Mouse (Mus musculus): ENCODE measurements around the gene Zp3. TPM values are rescaled to one million over a fixed set of nuclear protein-coding genes. Genes with fewer than 3 reads are reported as not detected.
A peak's percentile ranks its signal among the peaks of the same experiment; 100 is the strongest.

The Zp3 gene
- not detected in 3 replicates for total RNA-seq (2017)

DNA sequence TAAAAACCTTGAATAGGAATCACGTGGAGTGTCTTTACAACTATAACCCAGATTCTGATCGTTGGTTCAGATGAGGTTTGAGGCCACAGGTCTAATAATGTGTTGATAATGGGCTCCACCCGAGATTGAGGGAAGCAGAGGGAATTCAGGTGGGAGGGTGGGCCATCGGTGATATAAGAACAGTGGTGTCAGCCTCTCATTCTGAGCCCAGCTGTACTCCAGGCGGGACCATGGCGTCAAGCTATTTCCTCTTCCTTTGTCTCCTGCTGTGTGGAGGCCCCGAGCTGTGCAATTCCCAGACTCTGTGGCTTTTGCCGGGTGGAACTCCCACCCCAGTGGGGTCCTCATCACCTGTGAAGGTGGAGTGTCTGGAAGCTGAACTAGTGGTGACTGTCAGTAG lies at the start of gene Zp3:
Zp3 (plus strand) TSS at position 196 of the 400 bp plus-strand sequence.
- ATAC-seq (replicated peaks; ENCODE audit: insufficient number of reproducible peaks, low FRiP score, low TSS enrichment, poor library complexity, severe bottlenecking) = no peak

DNA sequence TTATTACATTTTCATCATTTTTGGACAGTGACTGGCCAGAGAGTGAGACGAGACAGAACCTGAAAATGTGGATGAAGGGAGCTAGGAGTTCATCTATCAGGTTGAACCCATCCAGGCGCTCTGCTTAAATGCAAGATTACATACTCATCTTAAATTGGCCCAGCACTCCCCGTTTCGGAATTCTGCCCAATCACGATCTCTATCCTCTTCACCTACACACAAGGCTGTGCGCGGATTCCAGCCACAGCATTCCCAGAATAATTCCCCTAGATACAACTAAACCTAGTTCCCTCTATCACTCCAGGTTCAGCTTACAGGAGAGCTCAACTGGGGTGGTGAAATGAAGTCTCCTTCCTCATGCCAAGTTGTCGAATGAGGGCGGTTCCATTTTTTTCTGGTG lies 48.4 kb upstream of the Zp3 start:
- no peak for ATAC-seq (replicated peaks; ENCODE audit: insufficient number of reproducible peaks, low FRiP score, low TSS enrichment, poor library complexity, severe bottlenecking)

DNA sequence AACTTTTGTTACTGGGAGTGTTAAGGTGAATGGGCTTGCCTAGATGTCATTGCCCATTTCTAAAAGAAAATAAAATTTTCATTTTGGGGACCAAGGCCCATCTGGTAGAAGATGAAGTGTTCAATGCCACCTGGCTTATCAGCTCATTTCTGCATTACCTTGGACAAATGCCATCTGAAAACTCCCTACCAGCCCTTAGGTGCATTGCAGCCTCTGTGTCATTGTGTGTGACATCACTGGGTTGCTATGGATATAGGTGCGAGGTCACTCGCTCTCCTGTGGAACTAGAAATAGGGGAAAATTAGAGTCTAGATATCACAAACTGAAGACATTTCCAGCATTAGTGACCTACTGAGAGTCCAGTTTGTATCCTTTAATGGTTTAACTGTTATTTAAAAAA lies 47.5 kb upstream of the Zp3 start:
- ATAC-seq (replicated peaks; ENCODE audit: insufficient number of reproducible peaks, low FRiP score, low TSS enrichment, poor library complexity, severe bottlenecking) = no peak

DNA sequence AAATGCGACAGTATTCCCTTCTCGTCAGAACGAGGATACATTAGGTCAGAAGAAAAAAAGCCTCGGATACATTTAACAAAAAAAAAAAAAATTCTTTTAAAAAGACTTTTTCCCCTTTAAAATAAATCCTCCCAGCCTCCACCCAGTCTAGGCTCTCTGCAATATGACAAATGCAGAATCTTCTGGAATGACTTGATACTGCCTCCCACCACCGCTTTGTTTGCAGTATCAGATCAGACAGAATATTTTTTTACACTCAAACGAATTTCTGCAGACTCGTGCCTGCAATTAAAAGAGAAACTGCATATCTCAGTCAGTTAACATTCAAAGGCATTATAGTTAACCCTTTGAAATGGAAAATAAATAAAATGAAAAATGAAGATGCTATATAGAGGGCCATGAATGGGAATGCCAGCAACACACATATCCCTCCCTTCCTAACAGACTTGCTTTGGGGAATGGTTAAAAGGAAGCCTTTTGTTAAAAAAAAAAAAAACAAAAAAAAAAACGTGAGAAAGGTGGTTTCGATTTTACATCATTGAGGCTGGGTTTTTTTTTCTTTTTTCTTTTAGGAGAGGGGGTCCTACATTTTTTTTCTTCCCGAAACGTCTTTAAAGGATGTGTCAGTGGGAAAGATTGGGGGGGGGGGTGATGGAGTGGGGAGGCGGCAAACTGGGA lies 46.5 kb upstream of the Zp3 start:
- no peak for ATAC-seq (replicated peaks; ENCODE audit: insufficient number of reproducible peaks, low FRiP score, low TSS enrichment, poor library complexity, severe bottlenecking)

DNA sequence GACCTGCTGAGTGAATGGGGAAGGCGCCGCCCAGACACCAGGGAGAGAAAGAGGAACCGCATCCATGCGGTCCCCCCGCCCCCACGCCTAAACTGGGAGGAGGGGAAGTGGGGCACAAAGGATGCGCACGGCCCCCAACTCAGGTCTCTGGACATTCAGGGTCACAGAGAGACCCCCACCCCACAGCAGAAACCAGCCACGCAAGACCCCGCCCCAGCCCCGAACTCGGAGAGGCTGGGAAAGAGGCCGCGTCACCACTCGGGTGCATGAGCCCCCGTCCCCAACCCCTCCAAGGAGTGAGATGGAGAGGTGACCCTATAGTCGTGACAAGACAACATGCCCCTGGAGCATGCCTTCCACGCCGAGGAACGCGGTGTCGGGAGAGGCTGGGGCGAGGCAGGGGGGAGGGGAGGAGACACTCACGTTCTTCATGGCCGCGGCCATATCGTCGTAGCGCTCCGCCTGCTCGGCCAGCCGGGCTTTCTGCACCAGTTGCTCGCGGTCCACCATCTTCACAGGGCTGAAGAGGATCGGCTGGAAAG lies 45.9 kb upstream of the Zp3 start:
- ATAC-seq (replicated peaks; ENCODE audit: insufficient number of reproducible peaks, low FRiP score, low TSS enrichment, poor library complexity, severe bottlenecking) = peak; percentile 71

DNA sequence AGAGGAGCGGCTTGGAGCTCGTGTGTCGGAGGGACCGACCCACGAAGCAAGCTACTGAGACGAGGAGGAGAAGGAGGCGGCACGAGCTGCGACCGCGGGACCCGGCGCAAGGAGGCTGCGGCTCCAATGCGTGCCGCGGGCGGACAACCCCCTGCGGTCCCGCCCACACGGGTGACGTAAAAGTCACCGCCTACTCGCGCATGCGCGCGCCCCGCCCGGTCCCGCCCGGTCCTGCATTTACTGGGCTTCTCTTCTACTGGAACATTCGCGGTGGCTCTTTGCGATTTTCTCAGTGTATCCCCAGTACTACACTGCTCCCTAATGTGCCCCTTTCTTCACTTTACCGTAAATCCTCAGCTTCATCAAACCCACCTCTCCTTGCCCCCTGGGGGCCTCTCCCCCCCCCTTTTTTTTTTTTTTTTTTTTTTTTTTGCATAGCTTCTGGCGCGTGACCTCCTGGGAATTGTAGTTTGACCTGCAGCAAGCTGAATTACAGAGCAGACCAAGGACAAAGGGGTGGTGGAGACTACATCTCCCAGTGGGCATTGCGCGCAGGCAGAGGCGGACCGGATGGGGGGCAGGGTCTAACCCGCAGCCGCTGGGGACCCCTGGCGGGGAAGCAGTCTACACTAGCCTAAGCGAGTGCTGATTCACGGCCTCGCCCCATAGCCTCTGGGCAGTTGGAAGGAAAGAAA lies 45.3 kb upstream of the Zp3 start, which contains the start of gene Ywhag:
Ywhag (minus strand) TSS at position 136 of the 695 bp plus-strand sequence.
- peak; percentile 94 for ATAC-seq (replicated peaks; ENCODE audit: insufficient number of reproducible peaks, low FRiP score, low TSS enrichment, poor library complexity, severe bottlenecking)

DNA sequence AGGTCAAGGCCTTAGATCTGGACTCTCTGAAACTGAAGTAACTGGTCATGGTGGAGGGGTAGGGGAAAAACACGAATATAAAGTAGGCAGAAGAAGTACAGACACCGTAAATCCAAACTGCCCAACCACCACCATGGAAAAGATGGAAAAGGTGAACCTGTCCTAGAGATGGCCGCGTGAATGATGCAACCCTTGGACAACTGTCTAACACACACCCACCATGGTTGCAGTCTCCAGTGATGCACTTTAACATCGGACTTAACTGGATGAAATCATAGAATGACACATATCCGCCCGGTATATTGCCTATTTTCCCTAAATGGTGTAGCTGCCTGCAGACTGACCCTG lies 44.7 kb upstream of the Zp3 start:
- no peak for ATAC-seq (replicated peaks; ENCODE audit: insufficient number of reproducible peaks, low FRiP score, low TSS enrichment, poor library complexity, severe bottlenecking)

DNA sequence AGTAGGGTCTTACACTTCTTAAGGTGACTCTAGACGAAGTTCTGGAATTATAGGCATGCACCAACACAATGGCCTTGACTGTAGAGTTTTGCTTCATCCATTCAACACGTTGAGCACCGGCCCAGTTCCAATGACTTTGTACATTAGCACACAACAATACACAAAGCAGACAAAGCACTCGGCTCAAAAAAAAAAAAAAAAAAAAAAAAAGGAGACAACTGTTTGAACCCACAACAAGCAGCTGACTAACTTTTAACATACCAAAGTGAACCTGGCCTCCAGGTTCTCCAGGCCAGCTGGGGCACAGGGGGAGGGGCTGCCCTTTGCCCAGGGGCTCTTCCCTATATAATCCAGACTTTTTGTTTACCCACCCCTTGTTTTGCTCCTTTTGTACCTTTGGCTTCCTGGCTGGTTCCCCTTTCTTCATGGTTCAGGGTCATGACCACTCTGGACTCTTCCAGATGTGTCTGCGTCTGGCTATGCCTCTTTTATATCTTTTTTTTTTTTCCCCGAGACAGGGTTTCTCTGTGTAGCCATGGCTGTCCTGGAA lies 44.2 kb upstream of the Zp3 start:
- no peak for ATAC-seq (replicated peaks; ENCODE audit: insufficient number of reproducible peaks, low FRiP score, low TSS enrichment, poor library complexity, severe bottlenecking)

DNA sequence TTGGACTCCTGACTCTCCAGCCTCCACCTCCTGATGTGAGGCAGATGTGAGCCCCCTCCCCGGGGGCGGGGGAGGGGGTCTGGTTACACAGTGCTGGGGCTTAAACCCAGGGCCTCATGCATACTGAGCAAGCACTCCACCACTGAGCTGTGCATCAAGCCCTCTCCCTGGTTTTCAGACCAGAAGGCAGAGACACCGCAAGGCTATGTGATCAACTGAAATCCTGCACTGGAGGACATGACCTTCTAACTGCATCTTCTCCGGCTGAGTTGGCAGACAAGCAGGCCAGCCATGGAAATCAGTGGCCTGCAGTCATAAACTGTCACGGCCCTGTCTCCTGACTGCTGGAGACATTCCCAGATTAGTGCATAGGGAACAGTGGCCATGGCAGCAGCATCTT lies 39.3 kb upstream of the Zp3 start:
- ATAC-seq (replicated peaks; ENCODE audit: insufficient number of reproducible peaks, low FRiP score, low TSS enrichment, poor library complexity, severe bottlenecking) = no peak

DNA sequence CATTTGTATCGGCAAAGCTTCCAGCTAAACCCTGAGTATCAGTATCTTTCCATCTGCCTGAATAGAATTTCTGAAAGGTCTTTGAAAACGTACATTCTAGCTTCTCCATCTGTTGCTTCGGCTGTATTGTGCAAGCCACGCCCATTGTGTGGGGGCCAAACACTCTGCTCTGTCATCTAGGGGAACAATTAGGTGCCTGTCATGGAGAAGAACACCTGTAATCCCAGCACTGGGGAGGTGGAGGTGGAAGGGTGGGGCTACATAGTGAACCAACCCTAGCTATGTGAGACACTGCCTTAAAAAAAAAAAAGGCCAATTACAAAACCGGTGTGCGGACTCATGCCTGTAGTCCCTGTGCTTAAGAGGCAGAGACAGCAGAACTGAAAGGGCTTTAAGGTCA lies 37.2 kb upstream of the Zp3 start:
- no peak for ATAC-seq (replicated peaks; ENCODE audit: insufficient number of reproducible peaks, low FRiP score, low TSS enrichment, poor library complexity, severe bottlenecking)

DNA sequence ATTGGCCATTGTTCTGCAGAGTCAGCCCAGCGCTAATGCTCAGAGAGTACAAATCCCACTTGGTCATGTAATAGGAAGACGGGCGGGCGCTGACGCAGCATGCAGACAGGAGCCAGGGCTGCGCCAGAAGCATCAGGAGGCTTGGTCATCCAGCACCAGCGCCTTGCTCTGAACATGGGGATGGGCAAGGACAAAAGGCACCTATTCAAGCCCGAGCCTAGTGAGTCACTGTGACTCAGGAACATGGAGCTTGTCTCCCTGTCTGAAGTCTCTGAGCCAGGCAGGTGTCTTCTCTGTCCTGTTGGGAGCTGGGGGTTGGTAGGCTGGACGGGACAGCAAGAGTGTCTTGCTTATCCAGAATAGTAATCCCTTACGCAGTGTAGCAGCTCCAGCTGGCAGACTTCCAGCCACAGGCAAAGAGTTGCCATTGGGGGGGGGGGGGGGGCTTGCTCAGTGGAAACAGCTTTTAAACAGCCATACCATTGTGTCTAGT lies 33.9 kb upstream of the Zp3 start:
- ATAC-seq (replicated peaks; ENCODE audit: insufficient number of reproducible peaks, low FRiP score, low TSS enrichment, poor library complexity, severe bottlenecking) = no peak

DNA sequence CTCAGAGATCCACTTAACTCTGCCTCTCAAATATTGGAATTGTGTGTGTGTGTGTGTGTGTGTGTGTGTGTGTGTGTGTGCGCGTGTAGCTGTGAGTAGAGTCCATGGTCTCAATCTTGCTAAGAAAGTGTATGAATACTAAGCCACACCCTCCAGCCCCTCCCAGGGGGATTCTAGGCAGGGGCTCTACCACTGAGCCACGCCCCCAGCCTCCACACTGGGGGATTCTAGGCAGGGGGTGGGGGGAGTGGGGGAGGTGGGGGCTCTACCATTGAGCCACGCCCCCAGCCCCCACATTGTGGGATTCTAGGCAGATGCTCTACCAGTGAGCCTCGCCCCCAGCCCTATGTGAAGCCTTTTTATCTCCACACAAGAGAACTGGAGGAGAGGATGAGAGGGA lies 33.3 kb upstream of the Zp3 start:
- ATAC-seq (replicated peaks; ENCODE audit: insufficient number of reproducible peaks, low FRiP score, low TSS enrichment, poor library complexity, severe bottlenecking) = no peak

DNA sequence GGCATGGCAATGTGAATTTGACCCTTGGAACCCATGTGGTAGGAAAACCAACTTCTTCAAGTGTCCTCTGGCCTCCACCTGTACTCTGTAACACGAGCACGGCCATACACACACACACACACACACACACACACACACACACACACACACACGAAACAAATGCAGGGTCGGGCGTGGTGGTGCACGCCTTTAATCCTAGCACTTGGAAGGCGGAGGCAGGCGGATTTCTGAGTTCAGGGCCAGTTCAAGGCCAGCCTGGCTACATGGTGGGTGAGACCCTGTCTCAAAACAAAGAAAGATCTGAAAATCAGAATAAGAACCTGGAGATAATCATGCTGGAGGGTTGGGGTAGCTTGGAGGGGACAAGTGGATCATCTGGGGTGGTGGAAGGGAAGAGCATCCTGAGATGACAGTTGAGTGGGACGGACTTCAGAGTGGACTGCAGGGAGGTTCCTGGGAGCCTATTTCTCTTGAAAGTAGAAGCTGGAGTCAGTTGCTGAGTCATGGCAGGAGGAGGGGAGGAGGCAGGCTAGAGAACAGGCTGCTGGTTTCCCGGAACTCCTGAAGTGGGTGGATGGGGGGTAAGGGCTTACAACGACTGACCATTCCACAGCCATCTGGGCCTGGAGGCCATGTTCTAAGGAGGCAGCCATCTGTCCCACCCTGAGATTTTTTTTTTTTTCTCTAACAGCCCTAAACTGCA lies 29.0 kb upstream of the Zp3 start:
- ATAC-seq (replicated peaks; ENCODE audit: insufficient number of reproducible peaks, low FRiP score, low TSS enrichment, poor library complexity, severe bottlenecking) = peak; percentile 37; the same call in 1 of the 2 replicates

DNA sequence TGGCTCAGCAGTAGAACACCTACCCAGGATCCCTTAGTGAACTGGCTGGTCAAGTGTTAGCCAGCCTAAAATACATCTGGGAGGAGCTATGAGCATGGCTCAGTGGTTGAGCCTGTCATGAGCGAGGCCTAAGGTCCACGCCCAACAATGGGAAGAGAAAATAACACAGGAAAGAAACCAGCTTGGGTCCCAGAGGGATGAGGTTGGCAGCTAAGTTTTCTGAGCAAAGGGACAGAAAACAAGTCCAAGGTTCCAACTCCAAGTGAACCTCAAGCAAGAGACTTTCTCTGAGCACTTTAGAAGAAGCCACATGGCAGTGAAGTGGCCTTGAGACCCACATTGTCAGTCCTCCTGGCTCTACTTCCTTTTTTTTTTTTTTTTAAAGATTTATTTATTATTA lies 28.2 kb upstream of the Zp3 start:
- 0 out of 2 replicates have a peak, but pooled peaks have one; percentile 33 for ATAC-seq (replicated peaks; ENCODE audit: insufficient number of reproducible peaks, low FRiP score, low TSS enrichment, poor library complexity, severe bottlenecking)

DNA sequence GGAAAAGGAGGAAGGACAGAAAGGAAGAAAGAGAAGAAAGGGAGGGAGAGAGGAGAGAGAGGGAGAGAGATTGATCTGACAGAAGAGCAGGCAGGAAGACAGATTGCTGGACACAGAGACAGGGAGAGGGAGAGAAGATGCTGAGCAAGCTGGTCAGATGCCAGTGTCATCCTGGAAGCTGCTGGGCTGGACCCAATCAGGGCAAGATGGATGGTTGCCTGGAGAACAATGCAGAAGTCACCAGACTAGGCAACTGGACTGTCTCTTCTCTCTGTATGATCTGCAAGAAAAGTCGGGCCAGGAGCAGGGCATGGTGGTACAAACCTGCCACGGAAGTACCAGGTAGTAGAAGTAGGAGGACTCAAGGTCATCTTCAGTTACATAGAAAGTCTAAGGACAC lies 27.1 kb upstream of the Zp3 start:
- ATAC-seq (replicated peaks; ENCODE audit: insufficient number of reproducible peaks, low FRiP score, low TSS enrichment, poor library complexity, severe bottlenecking) = no peak

DNA sequence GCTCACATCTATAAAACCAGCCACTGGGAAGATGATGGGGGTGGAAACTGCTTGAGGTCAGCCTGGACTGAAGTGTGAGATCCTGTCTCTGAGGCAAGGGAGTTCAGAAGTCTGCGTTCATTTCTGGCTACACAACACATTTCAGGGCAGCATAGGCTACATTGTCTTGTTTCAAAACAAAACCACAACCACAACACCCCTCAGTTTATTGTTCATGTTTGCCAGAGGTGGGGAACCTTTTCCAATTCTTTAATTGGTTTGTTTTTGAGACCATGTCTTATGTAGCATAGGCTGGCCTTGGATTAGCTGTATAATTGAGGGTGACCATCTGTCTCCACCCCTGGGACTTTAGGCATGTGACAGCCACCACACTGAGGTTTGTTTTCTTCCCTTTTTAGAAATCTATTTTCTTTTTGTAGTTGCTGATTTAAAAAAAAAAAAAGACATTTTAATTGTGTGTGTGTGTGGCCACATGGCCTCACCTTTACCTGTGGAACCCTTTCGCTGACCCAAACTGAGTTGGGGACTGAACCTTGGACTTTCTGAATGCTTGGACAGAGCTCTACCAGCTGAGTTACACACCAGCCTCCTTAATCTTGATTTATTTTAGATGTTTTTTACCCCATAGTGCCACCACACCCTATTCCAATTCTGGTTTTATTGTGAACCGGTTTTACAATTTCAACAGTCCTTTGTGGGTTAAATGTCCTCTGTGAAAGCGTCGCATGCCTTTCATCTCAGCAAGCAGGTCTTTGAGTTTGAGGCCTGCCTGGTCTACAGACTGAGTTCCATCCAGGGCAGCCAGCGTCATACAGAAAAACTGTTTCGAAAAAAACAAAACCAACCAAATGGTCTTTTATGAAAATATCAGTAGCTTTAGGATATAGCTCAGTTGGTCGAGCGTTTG lies 23.3 kb upstream of the Zp3 start:
- no peak for ATAC-seq (replicated peaks; ENCODE audit: insufficient number of reproducible peaks, low FRiP score, low TSS enrichment, poor library complexity, severe bottlenecking)

DNA sequence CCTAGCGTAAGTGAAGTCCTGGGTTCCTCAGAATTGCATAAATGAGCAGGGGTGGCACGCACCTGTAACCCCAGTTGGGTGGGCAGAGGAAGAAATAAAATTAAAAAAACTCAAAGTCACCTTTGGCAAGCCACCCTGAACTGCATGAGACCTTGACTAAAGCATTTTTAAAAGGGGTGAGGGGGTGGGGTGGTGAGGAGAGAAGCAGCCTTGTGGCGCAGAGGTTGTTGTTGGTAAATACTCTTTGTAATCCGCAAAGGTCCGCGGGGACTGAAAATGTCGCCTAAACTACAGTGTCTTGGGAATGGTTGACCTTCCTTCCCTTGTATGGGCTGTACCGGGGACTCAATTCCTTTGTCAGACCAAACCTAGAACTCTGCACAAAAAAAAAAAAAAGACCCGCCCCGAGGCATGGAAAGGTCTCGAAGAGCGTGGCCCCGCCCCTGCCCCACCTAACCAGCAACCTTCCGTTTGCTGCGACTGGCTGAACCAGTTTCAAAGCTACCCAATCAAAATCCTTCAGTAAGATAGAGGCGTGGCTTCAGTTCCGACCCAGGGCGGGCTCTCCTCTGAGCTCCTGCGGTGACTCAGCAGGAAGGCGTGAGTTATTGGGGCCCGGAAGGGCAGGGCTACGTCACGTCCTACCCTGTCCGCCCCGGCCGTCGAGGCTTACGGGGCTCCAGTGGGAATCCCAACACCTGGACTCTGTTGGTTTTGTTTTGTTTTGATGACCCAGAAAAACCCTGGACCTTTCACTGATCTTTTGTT lies 22.5 kb upstream of the Zp3 start:
- peak; percentile 84 for ATAC-seq (replicated peaks; ENCODE audit: insufficient number of reproducible peaks, low FRiP score, low TSS enrichment, poor library complexity, severe bottlenecking)

DNA sequence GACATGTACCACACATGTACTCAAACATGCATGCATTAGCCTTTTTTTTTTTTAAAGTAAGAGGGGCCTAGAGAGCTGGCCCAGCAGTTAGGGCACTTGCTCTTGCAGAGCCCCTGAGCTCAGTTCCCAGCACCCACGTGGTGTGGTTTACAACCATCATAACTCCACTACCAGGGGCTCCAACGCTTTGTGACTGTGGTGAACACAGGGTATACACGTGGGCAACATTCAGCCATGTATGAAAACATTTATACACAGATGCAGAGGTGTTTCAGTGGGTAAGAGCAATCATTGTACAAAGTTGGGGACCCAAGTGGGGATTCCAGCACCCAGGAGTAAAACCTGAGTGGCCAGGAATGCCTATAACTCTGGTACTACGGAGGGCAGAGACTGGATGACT lies 21.5 kb upstream of the Zp3 start:
- no peak for ATAC-seq (replicated peaks; ENCODE audit: insufficient number of reproducible peaks, low FRiP score, low TSS enrichment, poor library complexity, severe bottlenecking)

All from monocyte, adult 5-6 weeks (primary cell).